Mouse (Mus musculus) cerebellum, adult 2 months (tissue): Measurements from ENCODE around the gene Nwd2.

Source experiments
- CTCF ChIP-seq: fragments of 200-500 bp; IDR thresholded peaks from 2 replicates; pipeline ENCODE4 v1.5.1; 2011; ENCODE audit warnings: low read depth, mild to moderate bottlenecking, control low read depth, low read length, moderate library complexity, borderline replicate concordance; ENCODE audit not compliant: insufficient read depth
- POLR2A ChIP-seq: fragments of 200-500 bp; IDR thresholded peaks from 2 replicates; pipeline ENCODE4 v1.6.1; 2011; ENCODE audit warnings: low read length, control low read depth, borderline replicate concordance; ENCODE audit not compliant: insufficient read depth

- TF ChIP-seq POLR2A: no peak
- TF ChIP-seq CTCF: no peak
Measured at GRCm38 (mm10) chr5:63765886-63766285, 117.0 kb downstream of the Nwd2 start.
